Mouse (Mus musculus) heart, postnatal 0 days (tissue): ENCODE measurements around the gene Gpr34.

Experiments
- CTCF ChIP-seq: IDR thresholded peaks from 2 replicates; pipeline ENCODE4 v1.5.1; 2016; ENCODE audit warnings: antibody characterized with exemption, control low read depth, low read depth
- EP300 ChIP-seq: IDR thresholded peaks from 2 replicates; pipeline ENCODE4 v1.6.1; 2016; ENCODE audit warnings: antibody characterized with exemption, low read depth

- TF ChIP-seq EP300 (no peak), CTCF (no peak)
Observed at GRCm38 (mm10) chrX:13622654-13623053, 9.2 kb upstream of the Gpr34 start.
